Mouse (Mus musculus): ENCODE measurements around the gene Dhrs4.

DNA sequence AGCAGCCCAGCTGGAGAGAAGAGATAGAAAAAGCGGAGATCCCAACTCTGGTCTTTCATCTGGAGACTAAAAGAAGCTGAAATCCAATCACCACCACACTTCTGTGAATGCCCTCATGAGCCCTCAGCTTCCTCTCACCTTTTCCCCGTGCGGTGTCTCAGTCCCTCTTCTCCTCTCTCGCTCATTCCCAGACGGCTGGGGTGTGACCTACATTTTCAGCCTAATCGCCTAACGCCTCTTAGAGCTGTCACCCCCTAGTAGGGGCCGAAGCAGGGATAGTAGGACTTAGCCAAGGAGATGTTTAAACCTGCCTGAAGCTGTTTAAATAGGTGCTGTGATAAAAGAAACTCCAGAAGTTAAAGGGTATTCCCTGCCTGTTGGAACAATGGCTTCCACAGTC lies 46.2 kb downstream of the Dhrs4 start, which contains the start of gene Nrl:
- TF ChIP-seq CTCF (IDR thresholded peaks at IDR 0.05; ENCODE audit: low read depth, low read length): no peak
- TF ChIP-seq POLR2A (IDR thresholded peaks at IDR 0.05; ENCODE audit: insufficient read depth, low read length): no peak
- TF ChIP-seq EP300 (IDR thresholded peaks at IDR 0.05; ENCODE audit: insufficient read depth, low read depth, low read length): no peak

Measured in ES-Bruce4 (cell line).